Mouse (Mus musculus) embryonic fibroblast, embryonic 13.5 days (primary cell): Measurements from ENCODE around the gene Adamtsl1. TPM values are rescaled to one million over a fixed set of nuclear protein-coding genes. Genes with fewer than 3 reads are reported as not detected.

Experiments
- H3K27ac ChIP-seq: 2 replicates; pipeline ENCODE4 v1.5.1; 2012; ENCODE audit warnings: low read length, control low read depth, inconsistent platforms; ENCODE audit not compliant: insufficient read depth
- H3K4me1 ChIP-seq: 2 replicates; pipeline ENCODE4 v1.6.1; 2011; ENCODE audit warnings: low read length; ENCODE audit not compliant: control insufficient read depth, insufficient read depth
- H3K4me3 ChIP-seq: 2 replicates; pipeline ENCODE4 v1.5.1; 2011; ENCODE audit warnings: mild to moderate bottlenecking, control low read depth, low read length; ENCODE audit not compliant: insufficient read depth
- CTCF ChIP-seq: IDR thresholded peaks from 2 replicates; pipeline ENCODE4 v1.5.1; 2011; ENCODE audit warnings: mild to moderate bottlenecking, control low read depth, low read length, moderate library complexity, borderline replicate concordance; ENCODE audit not compliant: insufficient read depth
- POLR2A ChIP-seq: IDR thresholded peaks from 2 replicates; pipeline ENCODE4 v1.6.1; 2011; ENCODE audit warnings: low read depth, mild to moderate bottlenecking, control low read depth, low read length, moderate library complexity
- polyA plus RNA-seq: library from polyadenylated mRNA; stranded (reverse); fragments of >200 nt; gene quantifications from 2 replicates; pipeline ENCODE4 v1.2.4, GENCODE M21; 2011; ENCODE audit warnings: low read depth; ENCODE audit not compliant: missing spikeins, insufficient read length

Adamtsl1 gene
- polyA plus RNA-seq, 1 experiment, result 30.0 TPM

DNA sequence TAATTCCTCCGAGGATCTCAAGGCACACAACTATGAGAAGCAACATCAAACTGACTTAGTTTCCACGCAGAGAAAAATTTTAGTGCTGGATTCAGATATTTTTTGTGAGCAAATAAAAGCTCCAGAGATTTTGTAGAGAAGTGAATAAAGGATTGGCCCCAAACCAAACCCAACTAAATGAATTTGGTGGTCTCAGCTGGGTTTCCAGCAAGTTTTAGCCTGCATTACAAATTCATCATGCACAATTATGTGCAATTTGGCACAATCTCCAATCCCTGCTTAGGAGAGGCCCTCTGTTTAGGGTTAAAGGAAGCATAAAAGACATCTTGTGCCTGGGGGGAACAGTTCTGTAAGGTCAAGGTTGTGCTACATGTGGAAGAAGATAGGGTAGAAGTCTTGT lies 427.9 kb downstream of the Adamtsl1 start:
- no peaks in the 10 kb centered on the region for H3K4me1 ChIP-seq
- TF ChIP-seq POLR2A, result no peak
- TF ChIP-seq CTCF, result no peak
- no peak overlapping the region for H3K27ac ChIP-seq
- no peak overlapping the region for H3K4me3 ChIP-seq

DNA sequence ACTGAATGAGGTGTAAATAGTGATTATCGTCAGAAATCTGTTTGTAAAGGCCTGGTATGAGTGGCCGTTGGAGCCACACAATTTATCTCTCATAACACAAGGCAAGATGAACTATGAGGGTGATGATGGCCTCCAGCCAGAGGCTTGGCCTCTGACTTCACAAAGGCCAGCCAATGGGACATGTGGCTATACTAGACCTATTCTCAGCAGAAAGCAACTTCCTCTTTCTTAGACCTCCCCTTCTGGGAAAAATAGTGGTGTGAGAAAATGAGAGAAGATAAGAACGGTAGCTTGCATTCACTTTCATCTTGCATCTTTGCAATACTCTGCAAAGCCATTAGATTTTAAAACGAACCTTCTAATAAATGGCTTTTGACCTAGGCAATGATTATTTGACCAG lies 439.6 kb downstream of the Adamtsl1 start:
- no peak overlapping the region for H3K4me3 ChIP-seq
- H3K4me1 ChIP-seq, result peaks cover 5% of the 10 kb centered on the region
- H3K27ac ChIP-seq, result no peak overlapping the region
- TF ChIP-seq CTCF, result no peak
- TF ChIP-seq POLR2A, result no peak

DNA sequence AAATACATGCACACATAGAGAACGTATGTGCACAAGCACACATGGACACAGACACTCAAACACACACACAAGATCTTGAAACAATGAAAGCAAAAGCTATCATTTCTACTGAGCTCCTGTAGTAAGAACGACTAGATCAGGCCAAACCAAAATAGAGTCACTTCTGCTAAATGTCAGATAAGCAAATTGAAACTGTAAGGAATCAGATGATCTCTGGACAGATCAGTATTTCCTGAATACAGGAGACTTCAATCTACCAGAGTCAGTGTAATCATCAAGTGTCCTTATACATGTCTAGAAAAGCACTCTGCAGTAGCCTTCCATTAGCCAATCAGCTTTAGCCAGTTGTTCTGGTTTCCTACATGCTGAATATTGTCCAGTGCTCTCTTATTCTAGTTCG lies 441.4 kb downstream of the Adamtsl1 start:
- no peak overlapping the region for H3K27ac ChIP-seq
- H3K4me1 ChIP-seq, result peaks cover 8% of the 10 kb centered on the region
- TF ChIP-seq POLR2A, result no peak
- TF ChIP-seq CTCF, result no peak
- H3K4me3 ChIP-seq, result no peak overlapping the region

DNA sequence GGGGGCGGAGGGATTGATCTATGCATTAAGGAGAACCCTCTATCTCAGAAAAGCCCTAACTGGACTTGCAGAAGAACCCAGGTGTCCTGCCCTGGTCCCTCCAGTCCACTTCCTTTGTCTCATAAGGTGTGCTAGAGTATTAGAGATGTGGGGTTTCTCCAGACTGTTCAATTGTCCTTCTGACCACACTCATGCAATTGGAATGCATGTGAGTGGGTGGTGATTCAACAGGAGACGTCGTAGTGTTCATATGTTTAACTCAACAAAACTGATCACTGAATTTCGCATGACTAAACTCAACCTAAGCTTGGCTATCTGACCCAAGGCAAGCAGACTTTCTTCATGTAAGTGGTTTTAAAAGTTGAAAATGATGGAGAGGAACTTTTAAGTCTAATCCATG lies 443.3 kb downstream of the Adamtsl1 start:
- H3K27ac ChIP-seq, result peak overlapping the region; percentile 69
- no peak for TF ChIP-seq POLR2A
- TF ChIP-seq CTCF, result no peak
- peaks cover 8% of the 10 kb centered on the region for H3K4me1 ChIP-seq
- H3K4me3 ChIP-seq, result no peak overlapping the region

DNA sequence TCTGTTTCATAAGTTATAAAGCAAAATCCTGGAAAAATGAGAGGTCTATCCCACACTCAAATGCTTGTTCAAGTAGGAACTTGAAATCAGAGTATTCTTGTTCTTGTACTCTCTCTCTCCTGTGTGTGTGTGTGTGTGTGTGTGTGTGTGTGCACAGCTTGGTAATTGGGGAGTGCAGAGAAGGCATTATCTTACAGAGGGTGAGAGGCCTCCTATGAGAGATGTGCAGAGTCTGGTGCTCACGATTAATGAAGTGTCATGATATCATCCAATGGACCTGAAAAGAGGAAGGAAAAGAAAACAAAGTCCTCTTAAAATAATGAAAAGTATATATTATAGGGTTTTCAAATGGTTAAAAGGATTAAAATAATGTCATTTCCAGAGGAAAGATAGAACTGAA lies 443.9 kb downstream of the Adamtsl1 start:
- no peak for TF ChIP-seq CTCF
- Histone ChIP-seq H3K4me3 (no peak overlapping the region), H3K4me1 (peaks cover 8% of the 10 kb centered on the region), H3K27ac (peak overlapping the region; percentile 77; the same call in 1 of the 2 replicates)

DNA sequence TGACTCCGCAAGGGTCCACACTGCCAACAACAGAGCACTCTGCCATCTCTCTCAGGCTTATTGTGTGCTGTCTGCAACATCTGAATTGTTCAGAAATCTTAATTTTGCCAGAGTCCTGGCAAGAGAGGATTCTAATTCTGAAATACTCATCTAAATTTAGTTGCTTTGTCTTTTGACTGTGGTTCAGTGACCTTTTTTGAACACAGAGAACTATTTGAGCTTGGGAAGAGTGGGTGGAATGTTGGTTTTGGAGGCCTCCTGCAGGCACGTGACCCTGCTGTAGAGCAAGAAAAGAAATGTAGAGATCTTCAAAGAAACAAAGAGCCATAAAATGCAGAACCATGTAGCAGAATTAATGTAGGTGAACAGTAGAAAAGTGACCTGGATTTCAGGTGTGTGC lies 445.0 kb downstream of the Adamtsl1 start:
- TF ChIP-seq POLR2A (no peak), CTCF (no peak)
- Histone ChIP-seq H3K4me1 (peaks cover 8% of the 10 kb centered on the region), H3K27ac (peak overlapping the region; percentile 94), H3K4me3 (no peak overlapping the region)

DNA sequence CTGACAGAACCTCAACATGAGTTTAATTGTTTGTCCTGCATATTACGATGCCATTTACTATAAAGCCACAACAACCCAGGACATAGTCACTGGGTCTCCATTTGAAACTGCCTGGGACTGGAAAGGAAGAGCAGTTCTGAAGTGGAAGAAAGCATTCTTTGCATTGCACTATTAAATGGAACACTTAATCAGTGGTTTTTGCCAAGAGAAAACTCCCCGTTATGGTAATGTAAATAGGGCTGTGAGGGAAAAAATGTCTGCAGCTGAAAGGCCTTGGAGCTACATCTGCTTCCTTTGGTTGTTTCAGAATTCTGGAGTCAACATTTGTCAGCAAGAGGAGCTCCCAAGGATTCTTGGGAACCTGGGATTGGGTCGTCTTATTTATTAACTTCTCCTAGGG lies 462.2 kb downstream of the Adamtsl1 start:
- H3K4me1 ChIP-seq, result no peaks in the 10 kb centered on the region
- no peak for TF ChIP-seq CTCF
- no peak overlapping the region for H3K4me3 ChIP-seq
- H3K27ac ChIP-seq, result no peak overlapping the region

DNA sequence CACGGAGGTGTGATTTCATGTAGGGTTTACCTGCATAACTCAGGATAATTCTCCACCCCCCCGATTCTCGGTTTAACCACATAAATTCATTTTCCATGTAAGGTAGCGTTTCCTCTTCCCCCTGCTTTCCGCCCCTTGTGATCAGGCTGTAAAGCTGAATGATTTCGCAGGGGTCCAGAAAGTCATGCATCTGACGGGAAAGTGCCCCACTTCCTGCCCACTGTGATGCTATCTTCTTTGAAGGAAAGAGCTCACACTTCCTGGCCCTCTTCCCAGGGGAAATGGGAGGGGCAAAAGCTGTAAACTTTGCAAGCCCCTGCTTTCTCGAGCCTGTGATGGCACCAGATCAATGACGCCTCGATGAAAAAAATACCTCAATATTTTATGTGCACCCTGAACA lies 465.2 kb downstream of the Adamtsl1 start:
- H3K4me1 ChIP-seq, result no peaks in the 10 kb centered on the region
- TF ChIP-seq POLR2A (no peak), CTCF (no peak)
- H3K27ac ChIP-seq, result no peak overlapping the region
- H3K4me3 ChIP-seq, result no peak overlapping the region

DNA sequence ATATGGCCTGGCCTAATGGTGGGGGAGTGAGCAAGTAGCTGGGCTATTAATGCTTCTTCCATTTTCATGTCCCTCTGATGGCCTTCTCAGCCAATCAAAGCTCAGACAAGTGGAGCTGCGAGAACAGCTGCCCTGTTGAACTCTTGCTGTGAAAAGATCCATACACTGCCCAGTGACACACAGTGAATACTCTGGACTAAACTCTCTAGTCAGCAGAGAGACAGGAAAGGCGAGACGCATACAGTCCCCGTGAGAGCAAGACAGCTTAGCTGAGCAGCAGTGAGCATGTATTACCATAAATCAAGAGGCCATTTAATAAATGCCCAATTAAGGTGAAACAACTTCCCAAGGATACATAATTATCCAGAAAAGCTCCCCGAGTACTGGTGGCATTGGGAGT lies 492.6 kb downstream of the Adamtsl1 start:
- H3K4me3 ChIP-seq, result no peak overlapping the region
- no peaks in the 10 kb centered on the region for H3K4me1 ChIP-seq
- no peak overlapping the region for H3K27ac ChIP-seq
- TF ChIP-seq CTCF (no peak), POLR2A (no peak)

DNA sequence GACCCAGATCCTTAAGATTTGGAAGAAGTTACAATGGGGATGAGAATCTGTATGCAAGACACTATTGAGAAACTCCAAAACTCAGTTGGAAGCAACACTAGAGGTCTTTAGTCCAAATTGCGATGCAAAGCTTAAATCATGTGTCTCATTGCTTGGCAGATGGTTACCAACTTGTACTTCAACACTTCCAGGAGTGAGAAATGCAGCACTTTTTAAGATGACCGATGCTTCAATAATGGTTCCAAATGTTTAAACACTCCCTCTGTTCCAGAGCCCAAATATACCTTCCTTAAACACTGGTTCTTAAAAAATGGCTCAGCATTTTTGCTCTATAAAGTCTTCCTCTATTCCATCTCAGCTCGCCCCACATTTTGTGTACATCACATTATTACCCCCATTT lies 499.7 kb downstream of the Adamtsl1 start:
- no peaks in the 10 kb centered on the region for H3K4me1 ChIP-seq
- H3K27ac ChIP-seq, result no peak overlapping the region
- TF ChIP-seq POLR2A, result no peak
- no peak for TF ChIP-seq CTCF
- no peak overlapping the region for H3K4me3 ChIP-seq

DNA sequence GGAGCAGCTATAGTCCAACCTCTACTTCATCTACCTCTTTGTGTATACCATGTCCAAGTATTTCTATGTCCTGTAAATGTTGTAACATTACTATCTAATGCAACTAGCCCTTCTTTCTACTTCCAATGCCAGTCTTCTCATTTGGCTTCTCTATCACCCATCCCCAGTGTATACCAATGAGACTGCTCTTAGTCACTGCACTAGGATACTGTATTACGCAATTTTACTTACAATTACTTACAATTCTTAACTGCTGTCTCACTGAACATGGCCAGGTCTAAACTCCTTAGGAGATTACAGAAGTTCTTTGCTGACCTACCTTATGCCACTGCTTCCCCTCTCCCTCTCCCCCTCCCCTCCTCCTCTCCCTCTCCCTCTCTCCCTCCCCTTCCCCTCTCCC lies 505.0 kb downstream of the Adamtsl1 start:
- no peak overlapping the region for H3K4me3 ChIP-seq
- no peak for TF ChIP-seq POLR2A
- TF ChIP-seq CTCF, result no peak
- 0 out of 2 replicates have a peak, but pooled peaks cover 3% of the 10 kb centered on the region for H3K4me1 ChIP-seq
- H3K27ac ChIP-seq, result no peak overlapping the region
